Mouse (Mus musculus) myocyte (in vitro differentiated cells): Measurements from ENCODE around the gene Cdk17. TPM values are rescaled to one million over a fixed set of nuclear protein-coding genes. Genes with fewer than 3 reads are reported as not detected.

Experiments used
- H3K27me3 ChIP-seq: one replicate; pipeline ENCODE4 v1.6.1; 2011; ENCODE audit not compliant: control insufficient read depth, insufficient read depth, insufficient read length
- H3K36me3 ChIP-seq: one replicate; pipeline ENCODE4 v1.6.1; 2011; ENCODE audit not compliant: control insufficient read depth, insufficient read depth
- H3K4me2 ChIP-seq: one replicate; pipeline ENCODE4 v1.6.1; 2011; ENCODE audit warnings: low read depth, control low read depth
- H3K4me3 ChIP-seq: one replicate; pipeline ENCODE4 v1.5.1; 2011; ENCODE audit warnings: mild to moderate bottlenecking, control low read depth, moderate library complexity
- H3K79me2 ChIP-seq: one replicate; pipeline ENCODE4 v1.6.1; 2011; ENCODE audit not compliant: control insufficient read depth, insufficient read depth
- H3ac ChIP-seq: one replicate; pipeline ENCODE4 v1.6.1; 2011; ENCODE audit not compliant: control insufficient read depth, insufficient read length
- CEBPB ChIP-seq: IDR thresholded peaks from 2 replicates; pipeline ENCODE4 v1.6.1; 2011; ENCODE audit warnings: mild to moderate bottlenecking, moderate library complexity; ENCODE audit not compliant: poor library complexity, insufficient read depth, severe bottlenecking
- E2F4 ChIP-seq: IDR thresholded peaks from one replicate; pipeline ENCODE4 v1.6.1; 2011; ENCODE audit warnings: mild to moderate bottlenecking, control low read depth, moderate library complexity; ENCODE audit not compliant: insufficient read depth
- MAX ChIP-seq: IDR thresholded peaks from one replicate; pipeline ENCODE4 v1.6.1; 2011; ENCODE audit warnings: low read depth, mild to moderate bottlenecking, control low read depth
- MYOD1 ChIP-seq, 3 experiments: IDR thresholded peaks; one replicate each; pipeline ENCODE4 v1.6.1; 2011; ENCODE audit warnings: control low read depth in 2 of 3, low read depth in 2 of 3, mild to moderate bottlenecking in 2 of 3, moderate library complexity in 1 of 3; ENCODE audit not compliant: insufficient read length in 2 of 3, control insufficient read depth in 1 of 3
- MYOG ChIP-seq, 3 experiments: IDR thresholded peaks; one replicate each; pipeline ENCODE4 v1.6.1; 2011; ENCODE audit warnings: control low read depth in 2 of 3, low read depth in 2 of 3, mild to moderate bottlenecking in 2 of 3; ENCODE audit not compliant: insufficient read length in 2 of 3, control insufficient read depth in 1 of 3, insufficient read depth in 1 of 3
- POLR2A ChIP-seq: IDR thresholded peaks from one replicate; pipeline ENCODE4 v1.6.1; 2011; ENCODE audit warnings: low read depth, mild to moderate bottlenecking, control low read depth, moderate library complexity; ENCODE audit not compliant: insufficient read length
- POLR2AphosphoS2 ChIP-seq: IDR thresholded peaks from one replicate; pipeline ENCODE4 v1.6.1; 2011; ENCODE audit warnings: low read depth, control low read depth; ENCODE audit not compliant: insufficient read length
- REST ChIP-seq: IDR thresholded peaks from one replicate; pipeline ENCODE4 v1.6.1; 2011; ENCODE audit warnings: mild to moderate bottlenecking, control low read depth, moderate library complexity; ENCODE audit not compliant: insufficient read depth, insufficient read length
- SRF ChIP-seq: IDR thresholded peaks from one replicate; pipeline ENCODE4 v1.6.1; 2011; ENCODE audit warnings: low read depth; ENCODE audit not compliant: control insufficient read depth, insufficient read length
- TCF12 ChIP-seq: IDR thresholded peaks from one replicate; pipeline ENCODE4 v1.6.1; 2011; ENCODE audit warnings: mild to moderate bottlenecking, control low read depth; ENCODE audit not compliant: poor library complexity, insufficient read depth, severe bottlenecking
- TCF3 ChIP-seq: IDR thresholded peaks from one replicate; pipeline ENCODE4 v1.6.1; 2011; ENCODE audit warnings: low read depth, control low read depth; ENCODE audit not compliant: insufficient read length
- USF1 ChIP-seq: IDR thresholded peaks from one replicate; pipeline ENCODE4 v1.6.1; 2011; ENCODE audit warnings: low read depth, mild to moderate bottlenecking, control low read depth, moderate library complexity
- polyA plus RNA-seq: library from polyadenylated mRNA; unstranded; fragments of >200 nt; fragmentation: generic; extraction: Trizol; gene quantifications from one replicate; pipeline ENCODE4 v1.2.1, GENCODE M21; 2012; ENCODE audit warnings: missing spikeins

The Cdk17 gene
- polyA plus RNA-seq, 1 experiment = 11.8 TPM

DNA sequence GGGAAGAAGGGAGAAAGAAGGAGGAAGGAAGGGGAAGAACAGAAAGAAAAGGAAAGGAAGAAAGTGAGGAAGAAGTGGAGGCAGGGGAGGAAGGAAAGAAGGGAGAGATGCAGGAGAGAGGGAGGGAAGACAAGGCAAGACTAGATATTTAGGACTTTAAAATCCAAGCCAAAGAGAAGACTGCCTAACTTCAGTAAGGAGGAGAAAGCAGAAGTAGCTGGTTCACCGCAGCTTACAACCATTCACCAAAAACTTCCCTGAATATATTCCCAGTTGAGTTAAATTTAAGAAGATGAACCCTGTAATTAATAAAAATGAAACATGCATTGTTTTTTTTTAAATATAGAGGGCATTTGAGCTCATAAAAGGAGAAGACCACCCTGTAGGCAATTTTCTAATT is 44.9 kb upstream of the Cdk17 start:
- Histone ChIP-seq H3K27me3 (no peaks in the 10 kb centered on the region), H3K79me2 (no peaks in the 10 kb centered on the region), H3ac (no peak overlapping the region), H3K4me3 (no peak overlapping the region), H3K4me2 (no peak overlapping the region), H3K36me3 (no peaks in the 10 kb centered on the region)
- TF ChIP-seq MYOD1 (IDR thresholded peaks at IDR 0.05; ENCODE audit: control insufficient read depth in 1 of 3, insufficient read length in 2 of 3, low read depth in 2 of 3) (no peak), MAX (no peak), E2F4 (no peak), REST (no peak), POLR2A (no peak), CEBPB (no peak), MYOG (IDR thresholded peaks at IDR 0.05; ENCODE audit: control insufficient read depth in 1 of 3, insufficient read depth in 1 of 3, insufficient read length in 2 of 3, low read depth in 2 of 3) (no peak), SRF (no peak), USF1 (no peak), TCF3 (no peak), TCF12 (no peak), POLR2AphosphoS2 (no peak)

GRCm38 (mm10) chr10:93116636-93117035 is 44.0 kb upstream of the Cdk17 start:
- TF ChIP-seq TCF3 (no peak), MAX (no peak), E2F4 (no peak), USF1 (no peak), TCF12 (no peak)
- no peaks in the 10 kb centered on the region for H3K36me3 ChIP-seq

DNA sequence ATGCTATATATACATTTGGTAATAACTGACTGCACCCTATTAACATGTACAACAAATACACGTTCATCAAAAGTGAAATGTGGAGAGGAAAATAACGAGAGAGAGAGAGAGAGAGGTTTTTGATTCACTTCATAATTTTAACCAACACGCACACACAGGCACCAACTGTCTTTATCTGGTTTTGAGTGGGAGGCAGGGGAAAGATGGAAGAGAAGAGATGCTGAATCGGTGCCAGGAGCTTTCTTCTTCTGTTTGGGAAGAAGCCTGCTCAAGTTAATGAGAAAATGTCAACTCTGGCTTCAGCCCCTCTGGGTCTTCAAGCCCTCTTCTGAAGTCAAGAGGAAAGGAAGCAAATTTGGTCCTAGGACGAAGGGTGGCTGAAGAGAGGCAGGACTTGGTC is 40.9 kb upstream of the Cdk17 start:
- Histone ChIP-seq H3K4me3 (no peak overlapping the region), H3K79me2 (no peaks in the 10 kb centered on the region), H3K27me3 (no peaks in the 10 kb centered on the region), H3ac (no peak overlapping the region), H3K36me3 (no peaks in the 10 kb centered on the region), H3K4me2 (no peak overlapping the region)
- TF ChIP-seq MYOG (IDR thresholded peaks at IDR 0.05; ENCODE audit: control insufficient read depth in 1 of 3, insufficient read depth in 1 of 3, insufficient read length in 2 of 3, low read depth in 2 of 3) (no peak), SRF (no peak), TCF12 (no peak)

More at GRCm38 (mm10) chr10:93116636-93117035, 44.0 kb upstream of the Cdk17 start:
- no peak overlapping the region for H3K4me2 ChIP-seq
- no peak overlapping the region for H3ac ChIP-seq
- no peaks in the 10 kb centered on the region for H3K79me2 ChIP-seq
- no peak overlapping the region for H3K4me3 ChIP-seq
- no peaks in the 10 kb centered on the region for H3K27me3 ChIP-seq

DNA sequence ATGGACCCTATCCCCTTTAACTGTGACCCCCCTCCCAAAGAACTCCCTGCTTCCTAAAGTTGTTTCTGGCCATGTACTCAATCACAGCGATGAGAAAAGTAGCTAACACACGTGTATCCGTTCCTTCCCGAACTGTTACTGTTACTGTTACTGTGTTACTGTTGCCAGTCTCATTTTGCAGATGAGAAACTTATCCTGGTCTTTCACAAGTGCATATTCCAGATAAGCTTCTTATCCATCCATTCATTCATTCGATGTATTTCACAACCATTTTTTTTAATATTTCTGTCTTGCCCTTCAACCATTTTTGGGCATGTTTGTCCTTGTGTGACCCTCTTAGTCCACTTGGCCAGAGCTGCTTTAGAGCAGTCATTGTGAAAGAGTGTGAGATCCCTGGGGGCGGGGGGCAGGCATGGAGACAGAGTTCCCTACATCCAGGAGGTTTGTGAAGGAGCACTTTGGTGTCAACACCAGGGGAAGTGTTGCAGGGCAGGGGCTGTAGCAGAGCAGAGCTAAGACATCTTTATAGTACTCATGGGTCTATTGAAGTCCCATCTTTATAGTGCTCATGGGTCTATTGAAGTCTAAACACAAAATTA is 39.3 kb upstream of the Cdk17 start:
- no peaks in the 10 kb centered on the region for H3K36me3 ChIP-seq
- no peak overlapping the region for H3ac ChIP-seq
- H3K4me2 ChIP-seq = no peak overlapping the region
- no peaks in the 10 kb centered on the region for H3K79me2 ChIP-seq
- H3K27me3 ChIP-seq = no peaks in the 10 kb centered on the region
- no peak for TF ChIP-seq TCF3
- TF ChIP-seq POLR2AphosphoS2 = no peak
- TF ChIP-seq REST = no peak
- no peak overlapping the region for H3K4me3 ChIP-seq

DNA sequence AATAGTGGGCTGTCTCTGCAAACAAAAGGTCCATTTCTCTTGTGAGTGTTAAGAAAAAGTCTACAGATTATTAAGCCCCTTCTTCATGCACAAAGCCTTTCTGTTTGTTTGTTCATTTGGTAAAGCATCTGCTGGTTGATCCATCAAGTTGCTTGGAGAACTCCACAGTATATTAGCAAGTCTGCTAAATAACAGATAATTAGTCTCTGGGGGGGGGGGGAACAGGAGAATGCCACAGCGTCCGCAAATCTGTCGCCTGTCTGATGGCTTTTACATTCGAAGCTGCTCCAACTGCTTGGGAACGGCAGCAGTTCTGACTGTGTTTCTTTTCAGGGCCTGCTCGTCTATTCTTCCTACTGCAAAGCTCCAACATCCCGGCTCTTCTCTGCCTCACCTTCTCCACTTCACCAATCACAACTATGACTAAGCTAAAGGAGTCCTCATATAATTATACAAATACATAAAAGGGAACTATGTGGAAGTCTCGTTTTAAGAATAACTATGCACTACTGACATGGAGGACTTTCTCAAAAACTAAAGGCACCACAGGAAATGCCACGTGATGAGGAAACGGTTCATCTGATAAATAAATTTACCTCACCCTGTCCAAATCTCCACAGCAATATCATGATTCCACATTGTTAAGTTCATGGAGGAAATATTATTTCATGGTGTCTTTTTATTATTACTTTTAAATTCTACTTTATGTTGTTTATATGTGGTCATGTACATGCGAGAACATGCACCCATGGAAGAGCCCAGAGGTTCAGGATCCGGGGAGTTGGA is 38.1 kb upstream of the Cdk17 start:
- Histone ChIP-seq H3K4me3 (no peak overlapping the region), H3K27me3 (no peaks in the 10 kb centered on the region), H3K79me2 (no peaks in the 10 kb centered on the region), H3K4me2 (no peak overlapping the region), H3K36me3 (no peaks in the 10 kb centered on the region), H3ac (no peak overlapping the region)
- TF ChIP-seq CEBPB (no peak), USF1 (no peak), E2F4 (no peak), POLR2A (no peak), TCF3 (no peak), TCF12 (no peak), MYOG (IDR thresholded peaks at IDR 0.05; ENCODE audit: control insufficient read depth in 1 of 3, insufficient read depth in 1 of 3, insufficient read length in 2 of 3, low read depth in 2 of 3) (no peak), POLR2AphosphoS2 (no peak), MYOD1 (IDR thresholded peaks at IDR 0.05; ENCODE audit: control insufficient read depth in 1 of 3, insufficient read length in 2 of 3, low read depth in 2 of 3) (no peak), MAX (no peak), REST (no peak), SRF (no peak)
